Mouse (Mus musculus) ovary, postnatal 14 days (tissue): Measurements from ENCODE around the gene Samd7.
"Not testable (repeated sequence)": the region's sequence is repeated elsewhere in the genome, so short reads cannot be mapped to it uniquely, and the experiment has no call there.

Experiments
- DNase-seq: peaks from one replicate; pipeline ENCODE4 v3.0.0; 2022; ENCODE audit warnings: low spot score

Gene Samd7

DNA sequence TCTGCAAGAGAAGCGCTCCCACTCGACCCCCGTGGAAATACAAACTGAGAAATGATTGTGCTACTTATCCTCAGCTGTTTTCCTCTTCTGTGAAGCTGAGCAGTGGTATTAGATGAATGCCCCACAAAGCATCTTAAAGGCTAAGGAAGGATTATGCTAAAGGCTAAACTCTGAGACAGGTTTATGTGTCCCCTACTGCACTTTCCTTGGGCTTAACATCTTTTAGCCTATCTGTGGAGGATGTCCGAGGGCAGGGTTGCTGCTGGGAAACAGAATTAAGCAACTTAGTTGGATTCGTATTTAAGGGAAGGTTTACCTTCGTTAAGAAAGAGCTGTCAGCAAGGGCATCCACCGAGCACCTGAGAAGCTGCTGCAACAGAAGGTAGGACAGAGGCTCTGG, at the start of gene Samd7:
TSS of gene Samd7 (plus strand) at position 288 of the 400 bp plus-strand sequence.
- no peak for DNase-seq

DNA sequence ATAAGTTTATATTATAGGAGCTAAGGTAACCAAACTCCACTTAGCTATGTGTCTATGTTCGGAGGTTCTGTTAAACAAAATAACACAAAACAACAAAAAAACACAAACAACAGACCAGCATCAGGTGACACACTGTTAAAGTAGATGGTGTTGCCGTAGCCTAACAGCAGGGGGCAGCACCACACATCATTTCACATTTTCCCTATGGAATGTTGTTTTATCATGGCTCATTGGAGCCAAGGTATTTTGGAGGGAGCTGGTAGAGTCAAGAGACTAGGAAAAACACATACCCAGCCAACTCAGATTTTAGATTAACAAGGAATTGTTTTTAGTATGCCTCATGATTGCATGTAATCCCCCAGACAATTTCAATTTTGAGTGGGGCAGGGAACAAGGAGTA, 49.7 kb upstream of the Samd7 start:
- DNase-seq, result peak; percentile 49

DNA sequence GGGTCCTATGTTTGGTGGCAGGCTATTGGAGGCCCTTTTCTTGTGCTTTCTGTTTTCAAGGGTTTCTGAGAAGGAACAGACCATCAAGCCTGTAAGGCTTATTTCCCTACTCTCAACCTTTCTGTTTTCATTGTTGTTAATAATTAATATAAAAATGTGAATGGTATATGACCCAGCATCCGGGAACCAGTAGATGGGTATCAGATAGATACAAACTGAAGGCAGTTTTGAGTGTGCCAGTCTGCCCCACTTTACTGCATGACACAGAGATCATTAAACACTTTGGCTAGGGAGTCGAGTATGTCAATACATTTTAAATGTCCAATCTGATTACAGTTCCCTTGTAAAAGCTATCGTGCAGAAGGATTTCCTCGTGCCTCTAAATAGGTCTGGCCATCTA, 48.2 kb upstream of the Samd7 start:
- no peak for DNase-seq

DNA sequence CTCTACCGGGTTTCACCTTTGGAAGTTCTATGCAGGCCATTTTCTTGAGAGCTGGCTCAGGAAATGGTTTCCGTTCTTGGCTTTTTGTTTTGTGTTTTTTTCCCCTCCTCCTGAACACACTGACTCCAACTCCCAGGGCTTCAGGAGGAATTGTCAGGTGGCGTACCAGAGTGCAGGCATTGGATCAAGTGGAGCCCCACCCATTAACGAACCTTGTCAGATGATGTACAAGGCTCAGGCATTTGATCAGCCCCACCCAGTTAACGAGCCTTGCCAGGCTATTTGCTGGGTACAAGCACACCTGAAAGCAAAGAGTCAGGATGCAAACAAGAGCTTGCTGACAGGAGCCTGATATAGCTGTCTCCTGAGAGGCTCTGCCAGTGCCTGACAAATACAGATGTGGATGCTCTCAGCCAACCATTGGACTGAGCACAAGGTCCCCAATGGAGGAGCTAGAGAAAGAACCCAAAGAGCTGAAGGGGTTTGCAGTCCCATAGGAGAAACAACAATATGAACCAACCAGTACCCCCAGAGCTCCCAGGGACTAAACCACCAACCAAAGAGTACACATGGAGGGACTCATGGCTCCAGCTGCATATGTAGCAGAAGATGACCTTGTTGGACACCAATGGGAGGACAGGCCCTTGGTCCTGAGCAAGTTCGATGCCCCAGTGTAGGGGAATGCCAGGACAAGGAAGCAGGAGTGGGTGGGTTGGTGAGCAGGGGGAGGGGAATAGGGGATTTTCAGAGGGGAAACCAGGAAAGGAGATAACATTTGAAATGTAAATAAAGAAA, 46.2 kb upstream of the Samd7 start, which contains the start of gene Lrrc31:
TSS of gene Lrrc31 (minus strand) at position 133 of the 795 bp plus-strand sequence.
- not testable (repeated sequence) for DNase-seq

DNA sequence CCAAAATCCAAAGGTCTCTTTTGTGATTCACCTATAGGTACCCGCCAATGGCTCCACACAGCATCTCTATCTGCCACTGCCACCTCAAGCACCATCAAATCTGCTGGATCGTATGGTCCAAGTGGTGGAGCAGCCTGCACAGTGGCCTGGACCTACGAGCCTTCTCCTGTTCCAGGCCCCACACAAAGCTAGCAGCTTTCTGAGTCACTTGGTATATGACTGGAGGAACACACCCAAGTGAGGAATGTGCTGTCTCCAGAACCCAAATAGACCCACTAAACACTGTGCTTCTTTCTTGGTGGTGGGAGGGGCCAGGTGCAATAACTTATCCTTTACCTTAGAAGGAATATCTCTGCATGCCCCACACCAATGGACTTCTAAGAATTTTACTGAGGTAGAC, 40.1 kb upstream of the Samd7 start:
- no peak for DNase-seq

DNA sequence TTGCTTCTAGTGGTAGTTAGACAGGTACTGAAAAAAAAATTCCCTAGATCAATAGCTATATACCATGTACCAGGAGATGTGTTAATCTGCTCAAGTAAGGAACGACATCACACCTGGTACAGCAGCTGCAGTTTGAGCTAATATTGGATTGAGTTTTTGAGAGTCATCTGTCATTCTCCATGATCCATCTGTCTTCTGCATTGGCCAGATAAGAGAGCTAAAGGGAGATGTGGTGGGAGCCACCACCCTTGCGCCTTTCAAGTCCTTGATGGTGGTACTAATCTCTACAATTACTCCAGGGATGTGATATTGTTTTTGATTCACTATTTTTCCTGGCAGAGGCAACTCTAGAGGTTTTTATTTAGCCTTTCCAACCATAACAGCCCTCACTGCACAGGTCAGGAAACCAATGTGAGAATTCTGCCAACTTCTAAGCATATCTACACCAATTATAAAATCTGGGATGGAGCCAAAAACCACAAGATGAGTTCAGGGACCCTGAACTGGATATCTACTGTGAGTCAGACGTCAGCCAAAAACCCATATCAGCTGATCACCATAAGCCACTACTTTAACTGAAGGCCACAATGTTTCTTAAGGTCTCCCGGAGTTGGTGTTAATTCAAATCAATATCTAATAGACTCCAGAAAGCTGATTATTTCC, 39.3 kb upstream of the Samd7 start:
- no peak for DNase-seq

DNA sequence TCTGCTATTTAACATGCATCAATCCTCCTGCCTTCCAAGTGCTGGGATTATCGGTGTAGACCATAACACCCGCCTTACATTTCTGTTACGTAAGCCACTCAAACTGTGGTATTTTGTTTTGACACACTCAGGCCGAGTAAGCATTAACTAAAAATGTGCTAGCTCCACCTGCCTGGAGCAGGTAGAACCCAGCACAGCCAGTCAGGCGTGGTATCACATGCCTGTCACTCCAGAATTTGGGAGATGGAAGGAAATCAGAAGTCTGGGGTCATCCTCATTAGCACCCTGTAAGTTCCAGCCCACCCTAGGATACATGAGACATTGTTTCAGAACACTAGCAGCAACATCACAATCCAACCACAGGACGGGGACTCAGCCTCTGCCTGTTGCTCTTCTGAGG, 35.9 kb upstream of the Samd7 start:
- DNase-seq, result no peak

DNA sequence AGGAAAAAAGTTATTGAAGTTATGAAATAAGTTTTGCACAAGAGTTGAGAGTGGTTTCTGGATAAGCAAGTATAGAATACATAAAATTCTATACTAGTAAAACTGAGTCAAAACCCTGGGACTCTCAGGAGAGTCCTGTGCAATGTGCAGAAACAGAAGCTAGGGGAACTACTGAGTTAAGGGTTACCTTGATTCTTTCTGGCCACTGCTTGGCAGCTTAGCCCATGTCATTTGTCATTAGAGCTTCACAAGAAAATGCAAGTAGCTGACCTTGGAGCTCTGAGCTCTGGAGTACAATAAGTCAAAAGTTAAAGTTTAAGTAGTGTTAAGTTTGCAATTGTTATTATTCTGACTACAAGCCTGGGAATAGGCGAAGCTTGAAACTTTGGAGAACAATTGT, 32.8 kb upstream of the Samd7 start:
- DNase-seq, result no peak

DNA sequence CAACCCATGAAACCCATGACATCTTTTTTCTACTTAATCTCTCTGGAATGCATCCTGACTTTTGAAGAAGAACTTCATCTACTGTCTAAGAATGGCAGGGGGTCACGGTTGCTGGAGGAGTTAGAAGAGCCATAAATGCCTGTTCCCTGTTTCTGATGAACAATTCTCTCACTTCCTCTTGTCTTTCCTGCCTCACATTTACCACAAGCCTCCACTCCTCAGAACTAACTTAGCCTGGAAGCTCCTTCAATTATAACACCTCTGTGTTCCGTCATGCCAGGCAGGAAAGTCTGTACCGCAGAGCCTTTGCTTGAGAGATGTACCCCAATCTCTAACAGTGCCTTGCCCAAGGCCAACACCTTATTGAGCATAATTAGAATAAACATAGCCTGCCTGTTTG, 27.4 kb upstream of the Samd7 start:
- DNase-seq, result no peak

DNA sequence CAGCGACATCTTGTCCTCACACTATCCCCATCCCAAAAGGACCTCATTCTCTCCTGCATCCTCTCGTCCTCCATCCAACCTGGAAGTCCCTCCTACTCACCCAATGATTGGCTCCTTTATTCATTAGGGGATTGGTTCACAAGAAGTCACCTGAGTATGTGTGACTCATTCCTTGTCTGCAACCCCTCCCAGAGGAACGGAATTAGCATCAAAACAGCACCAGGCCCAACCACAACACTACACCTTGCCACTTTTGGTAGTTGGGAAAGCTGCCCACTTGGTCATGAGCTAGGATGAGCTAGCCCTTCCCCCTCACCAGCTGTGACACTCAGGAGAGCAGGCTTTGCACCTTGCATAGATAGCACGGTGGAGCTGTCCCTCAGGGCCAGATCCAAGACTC, 24.1 kb upstream of the Samd7 start:
- no peak for DNase-seq

DNA sequence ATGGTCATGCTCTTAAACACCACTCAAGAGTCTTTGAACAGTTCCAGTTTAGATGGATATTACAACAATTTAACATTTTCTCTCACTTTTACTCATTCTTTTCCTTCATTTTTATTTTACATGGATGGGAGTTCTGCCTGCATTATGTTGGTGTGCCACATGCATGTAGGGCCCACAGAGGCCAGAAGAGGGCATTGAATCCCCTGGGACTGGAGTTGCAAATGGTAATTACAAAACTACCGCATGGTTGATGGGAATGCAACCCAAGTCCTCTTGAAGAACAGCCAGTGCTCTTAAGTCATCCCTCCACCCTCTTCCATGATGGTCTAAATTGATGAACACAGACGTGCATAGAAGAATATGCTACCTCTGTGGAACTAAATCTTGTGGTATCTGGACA, 23.6 kb upstream of the Samd7 start:
- DNase-seq, result no peak

DNA sequence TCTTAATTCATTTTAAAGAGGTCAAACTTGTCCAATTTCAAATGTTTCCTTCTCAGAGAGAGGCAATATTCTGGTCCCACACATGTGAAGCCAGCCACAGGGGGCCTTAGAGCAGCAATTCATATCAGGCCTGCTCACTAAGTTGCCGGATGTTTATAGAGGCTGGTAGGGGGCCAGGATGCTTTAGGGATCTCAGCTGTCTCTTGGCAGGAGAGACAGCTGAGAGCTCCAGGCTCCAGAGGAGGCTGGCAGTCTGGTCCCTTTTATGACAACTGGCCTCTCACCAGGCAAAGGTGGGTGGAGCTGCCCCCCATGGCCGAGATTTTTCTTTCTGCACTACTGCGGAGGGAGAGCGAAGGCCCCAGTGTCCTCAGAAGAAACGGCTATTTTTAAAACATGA, 22.9 kb upstream of the Samd7 start:
- no peak for DNase-seq

DNA sequence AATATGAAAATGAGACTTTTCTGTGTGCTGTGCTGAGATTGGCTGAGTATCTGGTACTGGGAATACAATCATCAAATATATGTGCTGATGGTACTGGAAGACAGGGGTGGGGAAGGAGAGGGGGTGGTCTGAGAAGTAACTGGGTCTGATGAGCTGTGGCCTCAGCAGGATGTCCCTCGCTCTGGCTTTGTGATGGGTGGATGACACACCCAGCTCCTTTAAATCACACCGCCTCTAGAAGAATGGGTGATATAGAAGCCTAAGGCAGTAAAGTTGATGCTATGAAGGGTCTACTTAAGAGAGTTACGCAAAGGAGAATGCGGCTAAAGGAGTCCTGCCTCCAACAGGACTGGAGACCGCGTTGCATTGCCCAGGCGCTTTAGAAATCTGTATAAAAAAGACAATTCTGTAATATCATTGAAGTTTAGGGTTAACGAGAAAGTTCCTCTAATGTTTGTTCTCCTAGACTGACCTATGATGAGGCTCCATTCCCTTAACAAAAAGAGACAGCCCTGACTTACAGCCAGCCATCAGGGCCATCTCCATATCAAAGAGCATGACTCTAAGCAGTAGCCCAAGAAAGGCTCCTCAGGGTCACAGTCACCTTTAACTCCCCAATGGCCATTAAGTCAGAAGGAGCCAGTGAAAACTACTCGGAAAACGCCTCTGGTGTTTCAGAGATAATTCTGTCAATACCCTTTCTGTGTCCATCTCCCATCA, 21.8 kb upstream of the Samd7 start:
- DNase-seq, result no peak

DNA sequence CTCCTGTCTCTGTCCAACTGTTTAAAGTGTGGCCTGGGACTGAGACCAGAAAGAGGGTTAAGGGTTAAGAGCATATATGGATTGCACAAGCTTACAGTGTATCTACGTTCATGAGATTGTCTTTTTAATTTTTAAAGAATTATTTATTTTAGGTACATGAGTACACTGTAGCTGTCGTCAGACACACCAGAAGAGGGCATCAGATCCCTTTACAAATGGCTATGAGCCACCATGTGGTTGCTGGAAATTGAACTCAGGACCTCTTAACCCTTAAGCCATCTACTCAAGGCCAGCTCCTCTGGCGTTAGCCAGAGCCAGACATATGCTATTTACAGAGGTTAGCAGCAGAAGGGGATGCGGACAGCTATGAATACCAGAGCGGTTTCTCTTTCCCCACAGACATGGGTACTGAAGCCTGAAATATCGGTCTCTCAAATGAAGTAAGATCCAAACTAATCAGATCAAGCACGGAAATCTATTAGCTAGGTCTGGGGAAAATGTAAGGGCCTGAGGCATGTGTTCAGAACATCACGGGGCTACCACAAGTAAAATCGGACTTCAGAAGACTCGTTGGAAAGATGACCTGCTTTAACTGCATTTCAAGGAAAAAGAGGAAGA, 21.1 kb upstream of the Samd7 start:
- no peak for DNase-seq

DNA sequence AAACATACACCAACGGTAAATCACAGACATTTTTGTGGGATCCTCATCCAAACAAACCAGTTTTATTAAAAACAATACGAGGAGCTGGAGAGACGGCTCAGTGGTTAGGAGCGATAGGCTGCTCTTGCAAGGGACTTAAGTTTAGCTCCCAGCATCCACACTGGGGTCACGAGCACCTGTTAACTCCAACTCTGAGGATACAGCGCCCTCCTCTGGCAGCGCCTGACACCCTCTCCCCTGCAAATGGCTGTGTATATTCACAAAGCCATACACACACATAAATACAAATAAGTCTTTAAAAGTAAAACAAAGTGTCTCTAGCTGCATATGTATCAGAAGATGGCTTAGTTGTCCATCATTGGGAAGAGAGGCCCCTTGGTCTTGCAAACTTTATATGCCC, 20.6 kb upstream of the Samd7 start:
- no peak for DNase-seq

DNA sequence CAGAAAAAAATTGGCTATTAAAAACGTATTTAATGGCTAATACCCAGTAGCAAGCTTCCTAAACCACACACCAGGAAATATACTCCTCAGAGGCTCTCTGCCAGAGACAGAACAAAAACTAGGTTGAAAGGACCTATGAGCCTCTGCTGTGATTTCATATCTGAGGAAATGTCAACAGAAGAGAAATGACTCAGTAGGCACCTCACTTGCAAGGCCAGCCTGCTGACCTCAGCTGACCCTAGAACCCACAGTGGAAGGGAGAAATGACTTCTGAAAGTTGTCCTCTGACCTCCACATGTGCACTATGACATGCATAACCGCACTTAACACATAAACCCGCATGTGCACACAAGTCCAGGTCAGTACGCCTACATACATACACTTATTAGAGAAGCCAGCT, 18.9 kb upstream of the Samd7 start:
- DNase-seq, result no peak

DNA sequence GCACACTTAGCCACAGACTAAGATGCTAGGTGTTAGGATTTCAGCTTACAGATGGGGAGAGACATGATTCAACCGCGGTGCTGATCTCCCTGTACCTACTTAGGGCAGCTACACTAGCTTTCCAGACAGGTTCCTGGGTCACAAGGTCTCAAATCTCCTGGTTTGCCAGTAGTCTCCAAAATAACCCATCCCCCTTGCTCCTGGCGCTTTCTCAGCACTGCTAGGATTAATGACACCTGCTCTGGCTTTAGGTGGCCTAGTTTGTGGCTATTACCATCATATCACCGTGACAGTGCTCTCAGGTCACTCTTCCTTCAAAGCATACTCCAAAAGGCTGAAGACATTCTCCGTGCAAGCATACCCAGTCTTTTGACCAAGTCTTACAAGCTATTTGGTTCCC, 17.0 kb upstream of the Samd7 start:
- DNase-seq, result no peak

DNA sequence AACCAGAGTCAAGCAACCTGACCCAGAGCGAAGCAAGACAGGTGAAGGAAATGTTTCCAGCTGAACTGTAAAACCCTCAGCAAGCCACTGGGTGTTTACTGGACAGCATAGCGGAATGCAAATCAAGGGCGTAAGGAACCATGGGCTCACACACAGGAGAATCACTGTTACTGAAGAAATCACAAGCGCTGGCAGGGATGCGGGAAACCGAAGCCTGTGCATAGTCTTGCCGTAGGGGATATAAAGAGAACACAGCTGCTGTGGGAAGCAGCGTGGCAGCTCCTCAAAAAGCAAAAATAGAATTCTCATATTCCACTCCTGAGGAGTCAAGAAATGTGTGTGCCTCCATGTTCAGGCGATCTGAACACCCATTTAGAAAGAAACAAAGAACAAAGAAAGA, 9.3 kb upstream of the Samd7 start:
- no peak for DNase-seq

DNA sequence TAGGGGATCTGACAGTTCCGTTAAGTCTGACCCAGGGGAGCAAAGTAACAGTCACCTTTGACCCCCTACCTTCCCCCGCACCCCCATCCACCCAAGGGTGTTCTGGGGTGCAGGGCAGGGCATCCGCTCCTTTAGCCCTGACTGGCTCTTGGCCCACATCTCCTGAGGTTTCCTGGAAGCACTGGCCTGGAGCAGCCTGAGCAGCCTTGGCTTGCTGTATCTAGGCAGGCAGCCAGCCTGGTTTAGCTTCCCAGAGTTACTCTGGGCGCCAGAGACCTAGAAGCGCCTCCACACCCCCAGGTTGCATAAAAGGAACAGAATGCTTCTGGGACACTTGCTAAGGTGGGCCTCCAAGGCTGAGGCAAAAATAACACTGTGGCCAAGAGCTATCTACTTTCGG, 4.8 kb upstream of the Samd7 start:
- DNase-seq, result peak; percentile 22

DNA sequence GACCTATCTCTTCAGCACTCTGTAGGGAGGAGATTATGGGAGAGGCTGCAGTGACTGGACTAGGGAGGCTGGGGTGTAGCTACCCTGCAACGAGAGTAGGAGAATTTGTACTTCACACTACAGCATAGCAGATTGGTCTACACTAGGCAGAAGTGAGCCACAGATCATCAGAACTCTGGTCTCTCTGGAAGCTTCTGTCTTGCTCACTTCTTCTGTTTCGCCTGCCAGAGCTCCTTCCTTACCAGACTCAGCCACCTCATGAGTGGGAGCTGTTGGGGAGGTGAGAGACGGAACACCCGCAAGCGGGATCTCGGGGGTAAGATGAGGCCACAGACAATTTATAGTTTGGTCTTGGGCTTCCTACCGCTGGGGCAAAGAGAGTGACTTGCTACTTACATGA, 3.2 kb upstream of the Samd7 start:
- no peak for DNase-seq

DNA sequence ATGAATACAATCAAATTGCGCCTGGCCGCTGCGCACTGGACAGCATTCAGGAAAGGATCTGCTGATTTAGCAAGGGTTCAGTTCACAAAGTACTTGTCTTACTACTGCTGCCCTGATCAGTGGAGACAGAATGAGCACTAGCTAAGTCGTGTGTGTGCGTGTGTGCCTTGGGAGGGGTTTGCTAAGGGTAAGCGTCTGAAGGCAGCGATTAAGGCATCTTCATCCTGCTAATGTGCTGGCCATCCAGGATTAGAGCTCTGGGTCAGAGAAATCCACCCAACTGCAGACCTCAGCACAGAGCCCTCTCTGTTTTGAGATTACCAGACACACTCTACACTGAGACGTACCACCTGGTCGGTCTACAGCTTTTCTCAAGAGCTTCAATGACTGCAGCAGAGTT, 2.2 kb downstream of the Samd7 start:
- DNase-seq, result no peak

DNA sequence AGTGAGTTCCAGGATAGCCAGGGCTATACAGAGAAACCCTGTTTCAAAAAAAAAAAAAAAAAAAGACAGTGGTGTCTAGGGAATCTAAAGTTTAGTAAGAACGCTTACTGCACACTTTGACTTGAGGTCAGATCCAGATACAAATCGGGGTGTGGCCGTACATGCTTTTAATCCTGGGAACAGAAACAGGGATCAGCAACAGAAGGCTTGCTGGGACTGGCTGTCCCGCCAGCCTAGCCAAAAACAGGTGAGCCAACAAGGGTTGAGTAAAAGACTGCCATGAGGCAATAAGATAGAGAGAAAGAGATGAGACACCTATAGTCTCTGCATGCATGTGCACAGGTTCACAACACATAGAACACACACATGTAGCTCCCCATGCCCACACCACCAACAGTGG, 8.6 kb downstream of the Samd7 start:
- DNase-seq, result no peak

DNA sequence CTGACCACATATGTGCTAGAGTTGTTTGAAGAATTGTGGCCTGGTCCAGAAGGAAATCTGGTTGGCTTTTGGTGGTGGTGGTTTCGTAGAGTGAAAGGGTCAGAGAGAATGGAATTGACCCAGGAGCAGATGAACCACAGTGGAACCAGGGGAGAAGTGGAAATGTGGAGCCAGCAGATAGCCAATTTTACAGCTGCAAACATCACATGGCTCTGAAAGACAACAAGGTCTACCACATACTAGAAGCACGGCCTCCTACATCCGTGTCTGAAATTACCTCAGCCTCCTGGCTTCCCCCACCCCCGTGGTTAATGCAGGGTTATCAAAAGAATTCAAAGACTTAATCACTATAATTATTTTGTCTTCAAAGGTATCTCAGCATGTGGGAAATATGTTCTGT, 18.8 kb downstream of the Samd7 start:
- no peak for DNase-seq
